Mouse (Mus musculus) thymus, postnatal 10 days (tissue): ENCODE results near the gene Mcee.

Experiments used
- DNase-seq, 2 experiments: peaks; one replicate each; pipeline ENCODE4 v3.0.0; 2021; ENCODE audit warnings: low spot score in 2 of 2

Mcee gene

GRCm38 (mm10) chr7:64392122-64392818, at the start of gene Mcee, which contains the start of gene Mphosph10:
Gene Mcee (plus strand): TSS chr7:64392607.
Gene Mphosph10 (minus strand): TSS chr7:64392268.
- peak; percentile 98 for DNase-seq

DNA sequence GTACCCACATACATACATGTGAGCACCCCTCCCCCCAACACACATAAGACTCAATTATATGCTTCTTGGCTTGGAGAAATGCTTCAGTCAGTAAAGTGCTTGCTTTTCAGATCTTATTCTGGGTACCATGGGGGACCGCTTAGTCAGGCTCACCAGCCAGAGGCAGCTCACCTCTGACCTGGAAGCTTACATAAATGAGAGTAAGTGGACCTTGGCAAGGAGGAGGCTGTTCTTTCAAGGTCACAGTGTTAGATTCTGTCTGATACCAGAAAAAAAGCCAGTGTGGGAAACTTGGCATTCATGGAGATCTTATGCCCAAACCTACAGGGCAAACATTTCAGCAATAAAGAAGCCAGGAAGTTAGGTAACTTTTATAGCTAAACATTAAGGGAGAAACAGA, 44.6 kb upstream of the Mcee start:
- no peak for DNase-seq

GRCm38 (mm10) chr7:64349147-64349861, 43.1 kb upstream of the Mcee start:
- no peak for DNase-seq

GRCm38 (mm10) chr7:64351087-64351486, 41.3 kb upstream of the Mcee start:
- DNase-seq = no peak

DNA sequence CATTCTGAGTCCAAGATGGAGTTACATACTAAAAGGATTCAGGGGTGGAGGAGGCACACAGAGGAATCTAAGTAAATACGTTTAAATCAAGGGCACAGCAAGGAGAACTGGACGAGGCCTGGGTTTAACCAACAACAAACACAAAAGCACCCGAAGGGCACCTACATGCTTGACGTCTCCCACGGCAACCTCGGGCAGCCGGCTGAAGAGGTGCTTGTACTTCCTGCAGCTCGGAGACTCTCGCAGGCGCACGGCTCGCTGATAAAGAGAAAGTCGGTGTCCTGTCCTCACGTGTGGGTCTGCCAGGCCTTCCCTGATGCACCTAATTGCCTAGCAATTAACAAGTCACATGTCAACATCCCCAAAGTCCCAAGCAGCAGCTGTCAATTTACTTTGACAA, 38.2 kb upstream of the Mcee start:
- DNase-seq = no peak

GRCm38 (mm10) chr7:64356661-64357060, 35.7 kb upstream of the Mcee start:
- DNase-seq = no peak

DNA sequence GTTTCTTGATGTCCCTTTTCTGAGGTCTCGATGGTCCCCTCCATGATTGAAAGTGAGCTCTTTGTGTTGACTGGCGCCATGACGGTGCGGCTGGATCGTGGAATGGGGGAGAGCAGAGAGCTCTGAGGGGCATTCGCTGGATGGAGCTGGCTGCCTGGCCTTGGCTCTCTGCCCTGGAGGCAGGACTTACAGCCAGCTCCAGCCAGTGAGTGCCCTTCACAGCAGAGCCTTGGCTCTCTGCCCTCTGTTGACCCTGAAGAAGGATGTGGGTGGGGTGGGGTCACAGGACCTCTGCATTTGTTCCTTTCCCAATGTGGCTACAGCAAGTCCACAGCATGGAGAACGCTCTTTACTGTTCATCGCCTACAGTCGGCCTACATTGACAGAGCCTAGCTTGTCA, 35.0 kb upstream of the Mcee start:
- no peak for DNase-seq

GRCm38 (mm10) chr7:64358666-64359065, 33.7 kb upstream of the Mcee start:
- DNase-seq = no peak

- DNase-seq = no peak
These were observed 32.3 kb upstream of the Mcee start for GRCm38 (mm10) chr7:64359943-64360585.

- no peak for DNase-seq
These were observed 31.8 kb upstream of the Mcee start for GRCm38 (mm10) chr7:64360586-64360945.

DNA sequence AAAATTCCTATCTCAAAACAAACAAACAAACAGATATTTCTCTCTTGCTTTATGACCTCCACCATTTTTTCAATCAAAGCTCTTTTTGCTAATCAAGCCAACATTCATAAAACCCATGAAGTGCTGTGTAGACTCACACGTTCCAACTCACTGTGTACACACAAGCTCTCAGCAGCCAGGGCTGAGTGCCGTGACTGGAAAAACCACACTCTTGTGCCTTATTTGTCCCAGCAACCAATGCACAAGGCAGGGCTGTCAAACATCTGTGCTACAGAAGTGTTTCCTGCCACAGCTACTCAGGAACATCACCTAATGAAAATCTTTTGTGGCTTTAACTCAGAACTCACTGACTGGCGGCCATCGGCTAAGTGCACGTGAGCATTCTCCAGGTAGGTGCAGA, 26.5 kb upstream of the Mcee start:
- DNase-seq = no peak

DNA sequence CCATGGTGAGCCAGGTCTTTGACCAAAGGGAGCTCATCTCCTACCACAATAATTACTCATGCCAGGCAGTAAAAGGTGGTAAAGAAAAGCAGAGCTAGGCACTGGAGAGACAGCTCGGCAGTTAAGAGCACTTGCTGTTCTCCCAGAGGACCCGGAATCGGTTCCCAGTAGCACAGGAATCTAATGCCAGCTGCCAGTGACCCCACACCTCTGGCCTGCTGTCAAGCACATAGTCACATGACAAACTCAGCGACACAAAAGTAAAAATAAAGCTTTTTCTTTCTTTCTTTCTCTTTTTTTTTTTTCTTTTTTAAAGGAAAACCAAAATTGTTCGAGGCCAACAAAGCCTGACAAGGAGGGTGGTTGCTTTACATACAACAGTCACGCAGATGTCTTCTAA, 22.6 kb upstream of the Mcee start:
- DNase-seq = no peak

DNA sequence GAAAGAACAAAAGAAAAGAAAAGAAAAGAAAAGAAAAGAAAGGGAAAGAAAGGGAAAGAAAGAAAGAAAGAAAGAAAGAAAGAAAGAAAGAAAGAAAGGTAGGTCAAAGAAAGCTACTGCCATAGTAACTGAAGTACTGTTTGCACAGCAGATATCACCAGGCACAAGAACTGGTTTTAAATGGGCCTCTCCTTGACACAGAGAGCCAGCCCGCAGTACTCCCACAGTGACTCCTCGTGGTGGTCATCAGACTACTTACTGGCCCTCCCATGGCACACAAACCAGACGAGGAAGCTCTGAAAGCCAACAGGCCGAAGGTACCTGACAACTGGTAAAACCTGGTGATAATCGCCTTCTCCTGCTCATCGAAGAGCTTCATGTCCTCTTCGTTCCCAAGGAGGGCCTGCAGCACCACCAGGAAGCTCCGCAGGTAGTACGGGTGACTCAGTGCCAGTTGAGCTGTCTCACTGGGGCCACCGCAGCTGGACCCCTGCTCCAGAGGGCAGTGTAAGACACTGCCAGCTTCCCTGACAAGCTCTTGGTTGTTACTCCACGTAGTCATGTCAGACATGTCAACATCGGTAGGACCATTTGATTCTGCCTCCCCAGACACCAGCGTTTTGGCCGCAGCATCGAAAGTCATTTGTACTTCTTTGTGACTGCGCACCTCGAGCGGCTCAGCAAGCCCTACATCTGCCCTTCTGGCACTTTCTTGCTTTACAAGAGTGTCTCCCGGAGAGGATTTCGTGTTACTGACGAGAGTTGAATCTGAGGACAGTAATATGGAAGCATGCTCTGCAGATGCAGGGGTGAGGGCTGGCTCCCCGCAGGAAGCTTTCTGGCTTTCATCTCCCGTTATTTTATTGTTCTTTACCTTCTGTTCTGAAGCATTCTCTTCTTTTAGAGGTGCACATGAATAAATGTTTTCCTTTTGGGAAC, 20.2 kb upstream of the Mcee start:
- no peak for DNase-seq

DNA sequence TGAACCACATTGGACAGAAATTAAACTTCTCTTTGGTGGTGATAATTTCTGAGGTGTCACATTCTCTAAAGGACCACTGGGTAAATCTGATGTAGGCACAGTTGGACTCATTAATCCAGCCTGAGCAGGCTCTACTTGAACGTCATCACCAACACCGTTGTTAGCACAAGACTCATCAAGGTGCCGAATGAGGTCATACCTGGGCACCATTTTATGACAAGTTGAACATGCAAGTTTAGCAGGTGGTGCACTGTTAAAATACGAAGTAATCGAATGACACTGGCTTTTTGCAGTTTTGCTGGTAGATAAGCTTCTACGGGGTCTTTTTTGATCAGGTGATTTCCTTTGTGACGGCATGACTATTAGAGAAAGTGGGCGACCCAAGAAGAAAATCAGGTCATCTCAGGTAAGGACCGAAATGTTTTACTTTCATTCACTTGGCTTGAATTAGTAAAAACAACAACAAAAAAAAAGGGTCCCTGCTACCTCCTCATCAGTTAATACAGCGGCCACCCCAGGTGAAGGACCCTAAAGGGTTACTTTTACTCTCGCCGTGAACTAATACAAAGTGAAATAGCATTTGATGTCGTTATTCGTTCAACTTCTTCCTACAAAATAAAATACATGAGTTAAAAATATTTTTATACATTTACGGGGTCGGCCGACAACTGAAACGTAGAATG, 19.1 kb upstream of the Mcee start:
- no peak for DNase-seq

- DNase-seq = peak; percentile 73 to 80
These were observed 18.4 kb upstream of the Mcee start, which contains the start of gene Fan1 for GRCm38 (mm10) chr7:64373830-64374562. Gene Fan1 (minus strand): TSS chr7:64374095.

GRCm38 (mm10) chr7:64391479-64391878, 928 bp upstream of the Mcee start:
- peak; percentile 8 to 13 for DNase-seq

DNA sequence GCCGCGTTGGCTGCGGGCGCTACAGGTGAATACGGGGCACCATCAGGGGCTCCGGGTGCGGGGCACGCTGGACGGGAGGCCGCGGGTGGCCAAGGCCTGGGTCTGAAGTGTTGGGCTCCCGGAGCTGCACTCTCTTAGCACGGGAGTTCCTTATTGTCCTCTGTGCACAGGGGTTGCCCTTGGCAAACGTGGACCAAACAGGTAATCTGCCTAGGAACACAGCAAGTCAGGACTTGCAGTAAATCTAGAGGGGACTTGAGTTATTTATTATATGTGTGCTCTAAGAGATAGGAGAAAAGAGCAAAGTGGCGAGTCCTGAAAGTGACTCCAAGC, 378 bp downstream of the Mcee start:
- DNase-seq = no peak

DNA sequence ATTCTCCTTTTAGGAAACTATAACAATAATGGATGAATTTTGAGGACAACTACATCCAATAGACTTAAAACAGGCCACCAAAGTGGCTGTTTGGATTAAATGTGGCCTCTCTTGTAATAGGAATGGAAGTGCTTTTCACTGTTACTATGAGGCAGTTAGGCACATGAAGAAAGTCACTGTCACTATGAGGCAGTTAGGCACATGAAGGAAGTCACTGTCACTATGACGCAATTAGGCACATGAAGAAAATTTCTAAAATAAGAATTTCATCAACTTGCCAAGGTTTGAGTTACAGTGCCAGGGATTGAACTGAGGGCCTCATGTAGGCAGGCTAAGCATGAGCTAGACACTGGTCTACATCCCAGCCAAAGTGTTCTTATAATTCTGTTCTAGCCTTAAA, 8.3 kb downstream of the Mcee start:
- DNase-seq = no peak

DNA sequence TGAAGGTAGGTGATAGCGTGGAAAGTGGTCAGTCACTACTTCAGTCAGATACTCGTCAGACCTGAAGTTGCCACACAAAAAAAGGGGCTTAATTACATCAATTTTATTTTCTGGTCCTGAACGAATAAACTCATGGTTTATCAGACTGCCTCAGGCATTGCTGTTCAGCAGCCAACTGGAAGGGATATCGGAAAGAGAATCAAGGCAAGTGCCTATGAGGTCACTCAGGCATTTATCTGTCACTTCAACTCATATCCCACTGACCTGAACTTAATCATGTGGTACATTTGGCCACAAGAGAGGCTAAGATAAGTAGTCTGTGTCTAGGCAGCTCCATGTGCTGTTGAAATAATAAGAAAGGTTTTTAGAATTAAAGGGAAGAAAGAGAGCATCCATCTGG, 10.0 kb downstream of the Mcee start:
- DNase-seq = no peak

DNA sequence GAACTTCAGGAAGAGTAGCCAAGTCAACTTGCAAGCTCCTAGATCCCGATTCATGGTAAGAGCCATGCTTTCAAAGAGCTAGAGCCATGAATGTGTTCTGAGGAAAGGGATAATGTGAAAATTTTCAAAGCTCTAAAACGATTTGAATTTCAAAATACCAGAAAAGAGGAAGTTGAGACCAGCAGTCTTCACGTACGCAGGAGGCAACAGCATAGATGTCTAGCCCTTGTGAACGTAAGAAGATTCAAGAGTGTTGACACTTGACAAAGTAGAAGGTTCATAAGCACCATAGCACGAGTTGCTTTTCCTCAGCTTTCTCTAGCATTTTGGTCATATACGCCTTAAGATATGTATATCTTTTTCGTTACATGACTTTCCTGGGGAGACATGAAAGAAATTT, 11.6 kb downstream of the Mcee start:
- no peak for DNase-seq

DNA sequence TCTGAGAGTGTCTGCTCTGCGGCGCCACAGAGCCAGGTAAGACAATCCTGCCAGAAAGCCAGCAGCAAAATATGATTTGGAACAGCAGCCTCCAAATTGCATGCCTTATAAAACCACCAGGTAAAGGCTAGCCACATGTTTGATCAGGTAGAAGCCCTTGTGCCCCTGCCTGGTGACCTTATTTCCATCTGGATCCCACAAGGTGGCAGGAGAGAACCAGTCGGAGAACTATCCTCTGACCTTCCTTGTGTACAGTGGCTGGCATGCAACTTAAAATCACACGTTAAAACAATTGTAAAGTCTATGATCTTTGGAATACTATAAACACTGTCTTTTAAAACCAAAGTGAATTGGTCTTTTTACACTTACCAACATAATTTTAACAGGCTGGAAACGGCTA, 32.5 kb downstream of the Mcee start:
- DNase-seq = no peak
